Mouse (Mus musculus): ENCODE measurements around the gene Stx1a.

Gene Stx1a

GRCm38 (mm10) chr5:135023344-135024173 lies at the start of gene Stx1a:
Stx1a (plus strand) TSS chr5:135023482.
- DNase-seq (ENCODE audit: low spot score in 2 of 2), result peak; percentile 76 to 86

GRCm38 (mm10) chr5:134973526-134973925 lies 49.8 kb upstream of the Stx1a start:
- DNase-seq (ENCODE audit: low spot score in 2 of 2), result no peak

GRCm38 (mm10) chr5:134974294-134974693 lies 49.0 kb upstream of the Stx1a start:
- no peak for DNase-seq (ENCODE audit: low spot score in 2 of 2)

- no peak for DNase-seq (ENCODE audit: low spot score in 2 of 2)
Measured at GRCm38 (mm10) chr5:134974921-134975320, 48.4 kb upstream of the Stx1a start.

- no peak for DNase-seq (ENCODE audit: low spot score in 2 of 2)
Measured at GRCm38 (mm10) chr5:134976164-134976563, 47.1 kb upstream of the Stx1a start.

GRCm38 (mm10) chr5:134976577-134977250 lies 46.6 kb upstream of the Stx1a start:
- DNase-seq (ENCODE audit: low spot score in 2 of 2), result no peak

GRCm38 (mm10) chr5:134977837-134978236 lies 45.4 kb upstream of the Stx1a start:
- DNase-seq (ENCODE audit: low spot score in 2 of 2), result no peak

GRCm38 (mm10) chr5:134981149-134981548 lies 42.1 kb upstream of the Stx1a start:
- DNase-seq (ENCODE audit: low spot score in 2 of 2), result no peak

- DNase-seq (ENCODE audit: low spot score in 2 of 2), result no peak
Measured at GRCm38 (mm10) chr5:134983111-134983510, 40.2 kb upstream of the Stx1a start.

- no peak for DNase-seq (ENCODE audit: low spot score in 2 of 2)
Measured at GRCm38 (mm10) chr5:134983771-134984170, 39.5 kb upstream of the Stx1a start.

- DNase-seq (ENCODE audit: low spot score in 2 of 2), result peak in 1 of 2 experiments; percentile 16
Measured at GRCm38 (mm10) chr5:134985633-134986297, 37.5 kb upstream of the Stx1a start, which contains the start of gene Cldn3. Cldn3 (plus strand) TSS chr5:134986214.

GRCm38 (mm10) chr5:134986298-134987268 lies 36.7 kb upstream of the Stx1a start:
- no peak for DNase-seq (ENCODE audit: low spot score in 2 of 2)

- no peak for DNase-seq (ENCODE audit: low spot score in 2 of 2)
Measured at GRCm38 (mm10) chr5:134989166-134989565, 34.1 kb upstream of the Stx1a start.

GRCm38 (mm10) chr5:134989741-134990140 lies 33.5 kb upstream of the Stx1a start:
- DNase-seq (ENCODE audit: low spot score in 2 of 2), result no peak

- DNase-seq (ENCODE audit: low spot score in 2 of 2), result no peak
Measured at GRCm38 (mm10) chr5:134992566-134992965, 30.7 kb upstream of the Stx1a start.

GRCm38 (mm10) chr5:134998359-134998758 lies 24.9 kb upstream of the Stx1a start:
- no peak for DNase-seq (ENCODE audit: low spot score in 2 of 2)

- no peak for DNase-seq (ENCODE audit: low spot score in 2 of 2)
Measured at GRCm38 (mm10) chr5:134999797-135000196, 23.5 kb upstream of the Stx1a start.

- DNase-seq (ENCODE audit: low spot score in 2 of 2), result no peak
Measured at GRCm38 (mm10) chr5:135000751-135001150, 22.5 kb upstream of the Stx1a start.

GRCm38 (mm10) chr5:135001309-135001708 lies 22.0 kb upstream of the Stx1a start:
- DNase-seq (ENCODE audit: low spot score in 2 of 2), result peak; percentile 28 to 65

- no peak for DNase-seq (ENCODE audit: low spot score in 2 of 2)
Measured at GRCm38 (mm10) chr5:135002151-135002550, 21.1 kb upstream of the Stx1a start.

Data from urinary bladder, postnatal 36 days (tissue).